Mouse (Mus musculus) large intestine, adult 2 months (tissue): ENCODE measurements at regions not wholly inside any gene's neighbourhood (a gene's known extent, or its start where the extent isn't known, plus 50 kb on each side); places are given as distances from the start of the nearest gene placed in this dataset.

Source experiments
- DNase-seq: peaks from one replicate; pipeline ENCODE4 v3.0.0-alpha.2; 2012; ENCODE audit warnings: low read depth, low spot score
- WGBS: fragments of 180-500 bp; shearing (Covaris S2); methylation state at CpG from one replicate; pipeline ENCODE4 v1.1.7; 2018; 5-methylcytosine and 5-hydroxymethylcytosine counted together

- no peak for DNase-seq
- 64% methylated on average over 6 of the region's 6 CpGs for WGBS
Measured at GRCm38 (mm10) chr7:135767493-135767892, 51.3 kb upstream of the Mki67 start.

- 87% methylated on average over 11 of the region's 11 CpGs for WGBS
- no peak for DNase-seq
Measured at GRCm38 (mm10) chr7:135768064-135768463, 51.9 kb upstream of the Mki67 start.

DNA sequence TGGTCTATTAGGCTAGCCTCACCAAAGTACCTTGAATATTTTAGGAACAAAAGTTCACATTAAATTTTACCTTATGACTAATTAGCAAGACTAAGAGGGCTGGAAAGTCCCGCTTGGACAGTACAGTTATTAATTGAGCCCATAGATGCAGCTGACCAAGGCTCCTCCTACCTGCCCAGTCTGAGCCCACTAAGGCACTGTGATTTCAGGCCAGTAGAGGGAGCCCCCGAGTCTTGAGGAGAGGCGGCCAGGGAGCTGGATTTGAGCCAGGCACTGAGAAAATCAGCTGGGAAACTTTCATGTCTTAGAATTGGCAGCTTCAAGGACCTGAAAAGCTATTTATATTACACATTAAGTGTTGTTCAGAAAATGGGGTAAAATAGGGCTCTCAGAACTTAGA is 52.4 kb upstream of the Mki67 start:
- 3% methylated on average over 3 of the region's 3 CpGs for WGBS
- peak; percentile 44 for DNase-seq

DNA sequence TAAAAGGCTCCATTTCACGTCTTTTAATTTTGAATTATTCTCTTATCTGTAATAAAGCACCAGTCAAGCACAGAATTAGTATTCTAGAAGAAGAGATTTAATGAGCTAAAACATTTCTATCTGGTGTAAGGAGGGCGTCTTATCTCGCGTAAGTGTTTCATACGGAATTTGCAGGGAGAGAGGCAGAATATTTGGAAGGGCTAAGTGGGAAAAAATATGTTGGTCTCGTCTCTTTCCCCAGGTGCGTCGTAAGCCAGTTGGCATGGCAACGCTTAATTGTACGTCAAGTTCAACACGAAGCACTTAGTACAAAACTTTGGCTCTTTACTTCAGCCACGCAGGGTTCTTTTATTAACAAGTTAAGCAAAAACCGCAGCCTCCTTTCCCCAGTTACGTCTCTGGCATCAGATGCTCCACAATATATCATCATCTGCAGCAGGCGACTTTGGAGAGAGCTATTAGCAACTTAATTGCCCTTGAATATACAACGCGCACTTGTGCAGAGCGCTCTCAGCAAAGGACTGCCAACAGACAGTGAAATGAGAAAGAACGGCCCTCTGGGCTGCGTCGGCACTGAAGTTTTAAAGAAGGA is 53.0 kb upstream of the Mki67 start:
- no peak for DNase-seq
- 29% methylated on average over 21 of the region's 21 CpGs for WGBS

GRCm38 (mm10) chr7:135770051-135770450 is 53.9 kb upstream of the Mki67 start:
- WGBS: 66% methylated on average over 6 of the region's 6 CpGs
- no peak for DNase-seq

DNA sequence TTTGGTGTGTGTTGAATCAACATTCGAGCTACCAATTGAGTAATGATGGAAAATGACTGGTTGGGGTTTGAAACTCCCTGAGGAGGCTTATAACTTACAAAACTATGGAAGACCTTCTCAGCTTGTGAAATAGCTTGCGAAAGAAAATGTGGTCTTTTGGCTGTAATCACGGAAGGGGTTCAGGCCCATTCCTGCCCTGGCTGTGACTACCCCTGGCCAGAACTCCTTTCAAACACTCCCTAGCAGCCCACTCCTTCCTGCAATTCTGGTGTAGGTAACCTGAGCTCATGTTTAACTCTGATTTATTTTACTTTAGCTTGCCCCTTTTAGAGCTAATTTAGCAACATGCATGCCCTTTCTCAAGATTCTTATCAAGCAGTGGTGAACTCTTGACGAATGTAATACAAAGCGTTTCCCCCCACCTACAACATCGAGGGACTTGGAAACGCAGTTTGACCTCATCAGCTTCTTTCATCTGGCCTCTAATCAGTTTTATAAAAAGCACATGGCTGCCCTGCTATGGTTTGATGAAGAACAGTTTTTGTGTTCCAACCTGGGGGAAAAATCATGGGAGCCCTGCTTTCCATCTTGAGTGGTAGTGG is 59.8 kb upstream of the Mki67 start:
- 63% methylated on average over 7 of the region's 7 CpGs for WGBS
- DNase-seq: no peak

DNA sequence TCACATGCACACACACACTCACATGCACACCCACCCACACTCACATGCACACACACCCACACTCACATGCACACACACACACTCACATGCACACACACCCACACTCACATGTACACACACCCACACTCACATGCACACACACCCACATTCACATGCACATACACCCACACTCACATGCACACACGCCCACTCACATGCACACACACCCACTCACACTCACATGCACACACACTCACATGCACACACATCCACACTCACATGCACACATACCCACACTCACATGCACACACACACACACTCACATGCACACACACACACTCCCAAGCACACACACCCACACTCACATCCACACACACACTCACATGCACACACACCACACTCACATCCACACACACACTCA is 74.0 kb upstream of the Mki67 start:
- 86% methylated on average over 1 of the region's 1 CpGs for WGBS
- DNase-seq: no peak

GRCm38 (mm10) chr7:135790978-135791377 is 74.8 kb upstream of the Mki67 start:
- 3% methylated on average over 3 of the region's 3 CpGs for WGBS

DNA sequence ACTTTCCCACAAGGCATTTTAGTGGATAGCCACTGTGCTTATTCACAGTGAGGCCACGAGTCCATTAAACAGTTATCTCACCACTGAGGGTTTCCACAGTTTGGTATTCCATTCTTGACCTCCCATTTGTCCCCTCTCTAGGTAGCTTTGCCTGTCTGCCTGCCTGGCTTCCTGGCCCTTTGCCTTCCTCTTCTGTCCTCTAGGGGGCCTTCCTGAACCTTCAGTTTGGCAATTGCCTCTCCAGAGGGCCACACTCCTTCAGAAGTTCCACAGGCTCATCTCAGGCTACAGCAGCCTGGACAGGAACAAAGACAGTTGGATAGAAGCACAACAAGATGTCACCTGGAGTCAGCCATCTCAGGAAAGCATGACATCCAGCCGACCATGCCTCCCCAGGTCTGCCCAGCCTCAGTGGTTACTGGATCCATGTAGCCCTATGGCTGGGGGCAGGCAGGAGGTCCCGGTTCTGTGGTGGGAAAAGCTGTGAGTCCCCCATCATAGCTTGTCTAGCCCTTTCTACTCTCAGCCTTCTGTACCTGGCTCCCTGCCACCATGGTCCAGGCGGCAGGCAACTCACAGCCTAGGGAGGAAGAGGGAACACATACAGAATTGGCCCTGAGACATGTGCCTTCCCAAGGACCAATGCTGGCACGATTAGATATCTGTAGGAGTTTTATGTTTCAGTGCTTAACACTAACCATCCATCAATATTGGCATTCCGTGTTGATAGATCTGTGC is 76.0 kb upstream of the Mki67 start:
- DNase-seq: no peak
- WGBS: 73% methylated on average over 6 of the region's 6 CpGs

More at GRCm38 (mm10) chr7:135790978-135791377, 74.8 kb upstream of the Mki67 start:
- no peak for DNase-seq

DNA sequence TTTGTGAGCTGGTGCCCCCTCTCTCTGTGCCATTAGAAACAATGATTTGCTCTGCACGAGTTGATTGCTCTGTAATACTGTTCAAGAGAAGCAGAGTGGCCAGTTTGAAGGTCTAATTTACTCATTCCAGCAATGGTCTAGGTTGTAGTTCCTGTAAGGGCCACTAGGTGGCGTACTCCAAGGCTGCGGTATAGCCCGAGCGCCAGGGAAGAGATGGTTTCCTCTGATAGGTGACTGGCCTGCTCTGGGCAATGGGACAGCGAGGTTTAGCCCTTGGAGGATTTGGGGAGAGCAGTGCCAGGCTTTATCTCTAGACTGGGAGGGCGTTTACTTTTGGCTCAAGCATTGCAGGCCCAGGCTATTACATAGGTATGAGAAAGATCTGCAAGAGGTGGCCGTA is 76.8 kb upstream of the Mki67 start:
- DNase-seq: no peak

DNA sequence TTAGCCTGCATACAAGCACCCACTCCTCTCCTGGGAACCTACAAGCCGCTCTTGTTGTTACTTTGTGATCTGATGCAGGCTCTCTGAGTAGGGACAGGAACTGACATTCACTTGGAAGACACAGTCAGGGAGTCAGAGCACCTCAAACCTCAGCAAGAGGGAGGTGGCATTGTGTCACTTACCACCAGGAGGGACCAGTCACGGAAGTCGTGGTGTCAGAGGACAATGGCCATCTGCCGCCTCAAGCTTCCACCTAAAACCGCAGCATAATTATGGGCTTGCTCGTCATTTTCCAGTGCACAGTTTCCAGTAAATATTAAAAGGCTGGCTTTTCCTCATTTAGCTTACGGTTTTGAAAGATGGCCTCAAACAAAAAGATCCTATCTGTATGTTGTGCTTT is 78.1 kb upstream of the Mki67 start:
- WGBS: 46% methylated on average over 7 of the region's 7 CpGs
- no peak for DNase-seq

More for the DNA sequence above, 76.8 kb upstream of the Mki67 start:
- 36% methylated on average over 8 of the region's 8 CpGs for WGBS

DNA sequence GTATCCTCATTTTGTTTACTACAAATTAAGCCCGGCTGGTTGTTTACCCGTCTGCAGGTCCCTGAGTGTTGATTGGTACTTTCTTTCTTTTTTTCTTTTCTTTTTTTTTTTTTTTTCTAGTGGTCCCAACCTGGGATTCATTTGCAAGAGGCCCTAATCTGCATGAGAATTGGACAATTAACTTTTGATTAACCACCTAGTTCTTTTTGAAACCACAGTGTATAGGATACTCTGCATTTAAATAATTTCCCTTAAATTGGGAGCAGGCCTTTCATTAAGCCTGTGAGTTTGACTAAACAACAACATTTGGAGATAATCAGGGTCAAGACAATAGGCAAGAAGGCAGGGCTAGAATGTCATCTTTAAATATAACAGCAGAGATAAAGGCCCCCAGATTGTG is 78.5 kb upstream of the Mki67 start:
- no peak for DNase-seq
- 72% methylated on average over 2 of the region's 2 CpGs for WGBS

GRCm38 (mm10) chr7:135798441-135798840 is 82.3 kb upstream of the Mki67 start:
- no peak for DNase-seq
- 46% methylated on average over 2 of the region's 2 CpGs for WGBS

GRCm38 (mm10) chr7:135802598-135803121 is 86.5 kb upstream of the Mki67 start:
- DNase-seq: no peak
- WGBS: 79% methylated on average over 15 of the region's 15 CpGs

- 38% methylated on average over 7 of the region's 7 CpGs for WGBS
Measured at GRCm38 (mm10) chr7:135804730-135805129, 88.6 kb upstream of the Mki67 start.

GRCm38 (mm10) chr7:135806139-135806538 is 90.0 kb upstream of the Mki67 start:
- DNase-seq: no peak
- 46% methylated on average over 8 of the region's 8 CpGs for WGBS

More at GRCm38 (mm10) chr7:135804730-135805129, 88.6 kb upstream of the Mki67 start:
- DNase-seq: no peak

GRCm38 (mm10) chr7:135806673-135807072 is 90.5 kb upstream of the Mki67 start:
- DNase-seq: no peak
- WGBS: 72% methylated on average over 7 of the region's 7 CpGs

- 63% methylated on average over 10 of the region's 10 CpGs for WGBS
- no peak for DNase-seq
Measured at GRCm38 (mm10) chr7:135809167-135809566, 93.0 kb upstream of the Mki67 start.

DNA sequence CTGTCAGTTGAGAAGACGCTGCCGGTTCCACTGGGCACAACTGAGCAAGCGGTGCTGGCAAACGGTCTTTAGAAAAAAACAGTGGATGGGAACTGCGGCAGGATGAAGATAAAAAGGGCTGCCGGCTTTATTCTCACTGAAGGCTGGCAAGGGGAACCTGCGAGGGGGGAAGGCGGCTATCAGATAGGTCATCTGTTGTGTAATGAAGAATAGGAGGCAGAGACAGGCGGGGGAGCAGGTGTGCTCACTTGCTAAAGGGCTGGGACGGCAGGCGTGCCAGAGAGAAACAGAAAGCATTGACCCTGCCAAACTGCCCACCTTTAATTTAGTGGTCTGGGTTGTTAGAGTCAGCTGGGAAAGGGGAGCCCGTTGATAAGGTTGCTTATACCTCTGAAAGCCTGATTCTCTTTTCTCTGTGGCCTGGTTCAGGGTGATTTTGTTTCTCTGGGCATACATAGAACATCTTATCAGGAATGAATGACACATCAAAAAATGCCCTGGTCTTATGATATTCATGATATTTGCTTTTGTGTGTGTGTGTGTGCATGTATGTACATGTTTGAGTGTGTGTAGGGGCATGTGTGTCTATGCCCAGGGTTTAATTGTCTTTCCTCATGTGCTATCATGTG is 93.7 kb upstream of the Mki67 start:
- 28% methylated on average over 12 of the region's 12 CpGs for whole genome bisulfite sequencing
- no peak for DNase-seq

DNA sequence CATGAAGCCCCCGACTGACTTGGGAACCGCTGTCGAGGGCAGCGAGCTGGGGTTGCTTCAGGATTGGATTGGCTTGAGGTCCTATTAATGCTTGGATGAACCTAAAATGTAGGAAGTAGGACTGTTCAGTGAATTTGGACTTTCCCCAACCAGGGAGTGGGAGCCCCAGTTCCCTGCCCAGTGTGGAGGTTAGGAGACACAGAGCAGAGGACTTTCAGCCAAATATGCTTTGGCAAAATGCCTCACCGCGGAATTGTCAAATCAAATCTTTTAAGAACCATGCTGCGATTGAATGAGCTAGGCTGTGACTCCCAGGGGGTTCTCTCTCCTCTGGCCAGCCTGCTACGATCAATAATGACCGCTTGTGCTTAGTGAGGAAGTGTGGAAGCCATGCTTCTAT is 94.8 kb upstream of the Mki67 start:
- DNase-seq: no peak

More for the DNA sequence above, 94.8 kb upstream of the Mki67 start:
- WGBS: 85% methylated on average over 9 of the region's 9 CpGs
